Mouse (Mus musculus) B cell, adult (primary cell): ENCODE data around the gene Oaf. TPM values are rescaled to one million over a fixed set of nuclear protein-coding genes. Genes with fewer than 3 reads are reported as not detected.

Source experiments
- total RNA-seq: library from RNA; stranded (reverse); gene quantifications from 4 replicates; pipeline ENCODE4 v1.2.4, GENCODE M21; 2023; ENCODE audit not compliant: inconsistent age

The Oaf gene
- total RNA-seq, result 0.81 to 2.9 TPM (median 1.7 TPM) in 4 replicates

DNA sequence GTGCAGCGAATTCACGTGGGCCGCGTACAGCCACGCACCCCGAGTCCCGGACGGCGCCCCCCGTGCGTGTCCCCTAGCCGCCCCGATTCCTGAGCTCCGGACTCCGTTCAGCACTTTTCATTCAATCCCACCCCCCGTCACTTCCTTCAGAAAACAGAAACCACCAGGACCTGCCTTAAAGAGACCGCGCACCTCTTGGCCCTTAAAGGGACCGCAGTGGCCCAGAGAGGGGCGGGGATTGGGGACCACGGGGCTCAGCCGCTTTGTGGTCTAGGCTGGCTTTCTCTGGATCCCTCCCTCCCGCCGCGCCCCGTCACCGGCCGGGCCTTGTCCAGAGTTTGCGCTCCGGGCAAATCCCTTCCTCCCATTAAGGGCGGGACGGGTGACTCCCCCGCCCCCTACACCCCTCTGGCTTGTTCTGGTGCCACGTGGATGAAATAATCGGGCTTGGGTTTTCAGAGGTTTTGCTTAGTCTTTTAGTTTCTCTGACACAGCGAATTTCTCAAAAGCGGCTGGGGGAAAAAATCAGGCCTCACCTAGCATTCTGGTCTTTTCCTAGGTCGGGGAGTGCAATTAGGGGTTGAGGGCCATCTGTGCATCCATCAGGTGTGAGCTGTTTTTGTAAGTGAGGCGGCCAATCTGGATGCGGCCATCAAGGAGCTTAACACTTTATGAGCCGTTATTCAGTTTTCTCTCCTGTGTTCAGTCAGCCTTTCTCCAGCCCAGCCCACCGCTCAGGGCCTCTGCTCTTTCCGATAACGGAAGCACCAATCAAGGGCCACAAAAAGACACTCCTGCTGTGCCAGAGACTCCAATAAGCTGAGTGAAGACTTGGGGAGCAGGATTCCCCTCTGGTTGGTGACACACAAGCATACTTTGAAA, at the start of gene Oaf:
Oaf (minus strand) TSS at position 200 of the 882 bp plus-strand sequence.

GRCm38 (mm10) chr9:43210190-43210682, 29.5 kb downstream of the Oaf start, which contains the start of gene Pou2f3:
Gene Pou2f3 (minus strand): TSS chr9:43210369.

Other genes with a start within 250 kb of the Oaf start
- gene Arhgef12, start 132.7 kb downstream of the Oaf start, total RNA-seq, result 10.2 to 16.5 TPM (median 12.0 TPM) in 4 replicates
- gene Tmem136, start 123.3 kb downstream of the Oaf start, total RNA-seq, result not detected in 4 replicates
- not detected in 4 replicates for gene Pou2f3, start 29.5 kb downstream of the Oaf start, total RNA-seq
- gene Trim29, start 70.9 kb upstream of the Oaf start, total RNA-seq, result not detected in 4 replicates